20 mouse cellular contexts compared by ENCODE assay signal in the genomic region with DNA sequence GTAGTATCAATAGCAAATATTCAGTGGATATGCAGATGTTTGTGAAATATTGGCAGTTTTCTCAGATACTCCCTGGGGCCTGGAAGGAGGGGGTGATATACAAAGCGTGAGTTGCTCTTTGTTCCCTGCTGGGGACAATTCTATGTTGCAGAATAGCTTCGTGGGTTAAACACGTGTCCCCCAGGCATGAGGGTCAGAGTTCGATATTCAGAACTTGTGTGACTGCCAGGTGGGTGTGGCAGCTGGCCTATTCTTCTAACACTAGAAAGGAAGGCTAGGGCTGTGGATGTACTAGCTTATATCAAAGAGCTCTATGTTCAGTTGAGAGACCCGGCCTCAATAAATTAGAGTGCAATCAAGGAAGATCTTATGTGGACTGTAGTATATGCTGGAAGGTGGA.
DNase-seq lines count a peak whose midpoint lies in the region; ATAC-seq and TF ChIP-seq lines count a peak whose summit lies in the region.
"Had no signal": no experiment of that assay in that cellular context is flagged by ENCODE, and none has a peak within 500 bp of the region (broad histone marks: within the 10 kb centered on the region; RNA-seq: fewer than 3 reads in every experiment).

No protein-coding gene starts in this region.

- 47% methylated on average over 5 of the region's 5 CpGs for WGBS in liver, adult 2 months
- 89% methylated on average over 5 of the region's 5 CpGs for WGBS in liver, embryonic 11.5 days
- WGBS in limb, embryonic 10.5 days, result 87% methylated on average over 5 of the region's 5 CpGs

- no peak for TF ChIP-seq POLR2A in liver, adult 2 months (IDR thresholded peaks at IDR 0.05; ENCODE audit: extremely low read depth, insufficient read depth, low read length)

- no peaks in the 10 kb centered on the region for H3K27me3 ChIP-seq in liver, adult 2 months (ENCODE audit: control insufficient read depth, insufficient read depth, low read length)
- no peaks in the 10 kb centered on the region for H3K27me3 ChIP-seq in liver, embryonic 11.5 days (replicated peaks; ENCODE audit: control insufficient read depth, insufficient read depth, low read length)
- H3K27me3 ChIP-seq in limb, embryonic 10.5 days (ENCODE audit: low read depth, poor library complexity, severe bottlenecking), result no peaks in the 10 kb centered on the region
- H3K27me3 ChIP-seq: CH12.LX; forebrain, embryonic 15.5 days; heart, embryonic 15.5 days; hindbrain, embryonic 13.5 days; Patski had no signal

- H3K9me3 ChIP-seq in liver, embryonic 11.5 days (ENCODE audit: control insufficient read depth, low read length), result no peaks in the 10 kb centered on the region
- no peaks in the 10 kb centered on the region for H3K9me3 ChIP-seq in limb, embryonic 10.5 days (replicated peaks)
- H3K9me3 ChIP-seq: embryonic facial prominence, embryonic 10.5 days; forebrain, embryonic 15.5 days; heart, embryonic 15.5 days; hindbrain, embryonic 13.5 days had no signal

- peak; percentile 9 for DNase-seq in kidney, adult 18-20 months
- no peak for DNase-seq in kidney, postnatal 10 days
- DNase-seq in liver, adult 2 months (ENCODE audit: extremely low read depth, low read depth, low spot score), result peak; percentile 40
- DNase-seq in liver, embryonic 11.5 days (ENCODE audit: low spot score), result no peak
- peak; percentile 39 to 52 for DNase-seq in kidney, postnatal 25 days
- DNase-seq in limb, embryonic 10.5 days (ENCODE audit: low spot score), result no peak
- DNase-seq: adrenal gland, postnatal 14 days; cerebellum, adult 2 months; cerebellum, postnatal 10 days; gastrocnemius, postnatal 36 days; heart, adult 18-20 months; heart, postnatal 14 days had no signal

- peaks cover 4% of the 10 kb centered on the region for H3K36me3 ChIP-seq in liver, adult 2 months (ENCODE audit: control insufficient read depth, insufficient read depth, low read length)
- no peaks in the 10 kb centered on the region for H3K36me3 ChIP-seq in liver, embryonic 11.5 days (ENCODE audit: control insufficient read depth, insufficient read depth, low read length)
- no peaks in the 10 kb centered on the region for H3K36me3 ChIP-seq in limb, embryonic 10.5 days
- H3K36me3 ChIP-seq: embryonic facial prominence, embryonic 10.5 days; forebrain, embryonic 15.5 days; heart, embryonic 15.5 days had no signal

- no peak for TF ChIP-seq CTCF in liver, adult 2 months (IDR thresholded peaks at IDR 0.05; ENCODE audit: low read depth, low read length)

- H3K4me3 ChIP-seq in liver, adult 2 months (ENCODE audit: insufficient read depth, low read depth, low read length), result no peak overlapping the region
- no peak overlapping the region for H3K4me3 ChIP-seq in liver, embryonic 11.5 days (ENCODE audit: low read depth, low read length)
- H3K4me3 ChIP-seq in limb, embryonic 10.5 days, result no peak overlapping the region
- H3K4me3 ChIP-seq: embryonic facial prominence, embryonic 10.5 days; forebrain, embryonic 15.5 days; heart, embryonic 15.5 days; hindbrain, embryonic 13.5 days had no signal

- no peak overlapping the region for H3K27ac ChIP-seq in liver, adult 2 months (replicated peaks; ENCODE audit: insufficient read depth, low read depth, low read length)
- no peak overlapping the region for H3K27ac ChIP-seq in liver, embryonic 11.5 days (ENCODE audit: low read depth, low read length)
- no peak overlapping the region for H3K27ac ChIP-seq in limb, embryonic 10.5 days
- H3K27ac ChIP-seq: embryonic facial prominence, embryonic 10.5 days; forebrain, embryonic 15.5 days; heart, embryonic 15.5 days; hindbrain, embryonic 13.5 days had no signal

- no peak for ATAC-seq in liver, embryonic 11.5 days (replicated peaks; ENCODE audit: low FRiP score)
- ATAC-seq: activated CD4-positive, CD25-positive, alpha-beta regulatory T cell, adult 4 months; forebrain, embryonic 15.5 days; Patski had no signal

- no peak overlapping the region for H3K4me2 ChIP-seq in liver, embryonic 11.5 days
- H3K4me2 ChIP-seq: forebrain, embryonic 15.5 days; heart, embryonic 11.5 days; heart, embryonic 15.5 days; hindbrain, embryonic 13.5 days had no signal

- H3K79me2 ChIP-seq in liver, adult 2 months (ENCODE audit: control insufficient read depth, insufficient read depth, low read length), result no peaks in the 10 kb centered on the region

- H3K9ac ChIP-seq in liver, adult 2 months (ENCODE audit: low read depth, low read length), result no peak overlapping the region
- H3K9ac ChIP-seq in liver, embryonic 11.5 days (ENCODE audit: low read depth, low read length), result no peak overlapping the region
- H3K9ac ChIP-seq: forebrain, embryonic 15.5 days; heart, embryonic 15.5 days; hindbrain, embryonic 13.5 days had no signal

- H3K4me1 ChIP-seq in liver, adult 2 months (ENCODE audit: control insufficient read depth, insufficient read depth, low read length), result no peaks in the 10 kb centered on the region
- no peaks in the 10 kb centered on the region for H3K4me1 ChIP-seq in liver, embryonic 11.5 days (replicated peaks; ENCODE audit: control insufficient read depth, insufficient read depth, low read length)
- H3K4me1 ChIP-seq in limb, embryonic 10.5 days, result no peaks in the 10 kb centered on the region
- H3K4me1 ChIP-seq: embryonic facial prominence, embryonic 10.5 days; forebrain, embryonic 15.5 days had no signal

Comparison
In these comparisons a context has a peak if more than half of its experiments do, and no peak if none do; other contexts are left out.
1. DNase-seq: peak in kidney, adult 18-20 months (single experiment), liver, adult 2 months (single experiment) and kidney, postnatal 25 days (2 of 2); none in kidney, postnatal 10 days (single experiment), liver, embryonic 11.5 days (single experiment) and limb, embryonic 10.5 days (single experiment).